Mouse (Mus musculus) bone marrow, adult 2 months (tissue): ENCODE data around the gene Mycbp2. TPM values are rescaled to one million over a fixed set of nuclear protein-coding genes. Genes with fewer than 3 reads are reported as not detected.

Experiments used
- H3K27ac ChIP-seq: fragments of 200-500 bp; 2 replicates; pipeline ENCODE4 v1.5.1; 2012; ENCODE audit warnings: low read depth, mild to moderate bottlenecking, control low read depth, inconsistent platforms, low read length; ENCODE audit not compliant: control insufficient read depth, poor library complexity, insufficient read depth
- H3K4me1 ChIP-seq: fragments of 200-500 bp; 2 replicates; pipeline ENCODE4 v1.6.1; 2011; ENCODE audit warnings: low read length; ENCODE audit not compliant: control insufficient read depth, insufficient read depth
- H3K4me3 ChIP-seq: fragments of 200-500 bp; replicated peaks from 2 replicates; pipeline ENCODE3; 2011; ENCODE audit warnings: mild to moderate bottlenecking, low read depth, low read length, control low read depth; ENCODE audit not compliant: control insufficient read depth
- CTCF ChIP-seq: fragments of 200-500 bp; IDR thresholded peaks from 2 replicates; pipeline ENCODE4 v1.5.1; 2011; ENCODE audit warnings: low read length, control low read depth; ENCODE audit not compliant: control insufficient read depth, insufficient read depth
- POLR2A ChIP-seq: fragments of 200-500 bp; IDR thresholded peaks from 2 replicates; pipeline ENCODE4 v1.6.1; 2011; ENCODE audit warnings: low read depth, mild to moderate bottlenecking, control low read depth, low read length, borderline replicate concordance; ENCODE audit not compliant: control insufficient read depth
- WGBS: fragments of 180-500 bp; shearing (Covaris S2); methylation state at CpG from one replicate; pipeline ENCODE4 v1.1.7; 2018; 5-methylcytosine and 5-hydroxymethylcytosine counted together
- polyA plus RNA-seq: library from polyadenylated mRNA; stranded (reverse); fragments of >200 nt; gene quantifications from 2 replicates; pipeline ENCODE4 v1.2.4, GENCODE M21; 2011; ENCODE audit warnings: low replicate concordance; ENCODE audit not compliant: missing spikeins, insufficient read depth, insufficient read length

The Mycbp2 gene
- polyA plus RNA-seq, 1 experiment: 16.5 TPM

DNA sequence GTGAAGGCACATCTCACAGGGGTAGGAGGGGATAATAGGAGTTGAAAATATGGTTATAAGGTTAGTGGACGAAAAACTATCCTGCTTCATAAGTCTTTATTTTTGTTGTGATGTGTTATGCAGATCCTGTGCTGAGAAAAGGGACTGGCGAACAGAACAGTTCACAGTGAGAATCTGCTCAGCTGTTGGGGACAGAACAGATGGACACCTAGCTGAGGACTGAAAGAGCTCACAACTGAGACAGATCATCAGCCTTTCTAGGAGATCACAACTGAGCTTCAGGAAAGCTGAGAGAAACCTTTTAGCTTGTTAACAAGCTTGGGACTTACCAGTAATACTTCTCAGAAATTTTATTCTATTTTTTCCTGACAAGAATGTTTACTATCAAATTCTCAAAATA lies 92.3 kb downstream of the Mycbp2 start:
- TF ChIP-seq POLR2A (no peak), CTCF (no peak)
- 86% methylated on average over 2 of the region's 2 CpGs for WGBS
- no peaks in the 10 kb centered on the region for H3K4me1 ChIP-seq

DNA sequence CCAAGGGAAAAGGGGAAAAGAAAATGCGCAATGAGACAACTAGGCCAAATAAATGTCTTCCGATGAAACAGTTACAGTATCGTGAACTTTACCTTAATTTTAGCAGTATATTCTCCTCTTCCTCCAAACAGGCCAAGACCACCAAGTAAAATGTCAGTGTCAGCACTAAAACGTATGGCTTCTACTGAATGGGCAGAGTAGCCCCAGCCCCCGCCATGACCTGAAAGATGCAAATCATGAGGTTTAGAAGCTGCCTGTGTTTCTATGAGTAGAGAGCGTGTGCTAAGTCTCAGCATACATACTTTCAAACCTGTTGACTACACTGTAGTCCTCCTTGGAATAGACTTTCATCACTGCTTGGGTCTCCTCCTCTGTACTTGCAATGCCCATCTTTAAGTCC lies 104.6 kb downstream of the Mycbp2 start:
- Histone ChIP-seq H3K4me3 (no peak overlapping the region), H3K27ac (no peak overlapping the region), H3K4me1 (no peaks in the 10 kb centered on the region)
- 89% methylated on average over 6 of the region's 6 CpGs for WGBS
- TF ChIP-seq POLR2A (no peak), CTCF (no peak)

More for the DNA sequence above, 92.3 kb downstream of the Mycbp2 start:
- no peak overlapping the region for H3K4me3 ChIP-seq
- H3K27ac ChIP-seq: no peak overlapping the region

DNA sequence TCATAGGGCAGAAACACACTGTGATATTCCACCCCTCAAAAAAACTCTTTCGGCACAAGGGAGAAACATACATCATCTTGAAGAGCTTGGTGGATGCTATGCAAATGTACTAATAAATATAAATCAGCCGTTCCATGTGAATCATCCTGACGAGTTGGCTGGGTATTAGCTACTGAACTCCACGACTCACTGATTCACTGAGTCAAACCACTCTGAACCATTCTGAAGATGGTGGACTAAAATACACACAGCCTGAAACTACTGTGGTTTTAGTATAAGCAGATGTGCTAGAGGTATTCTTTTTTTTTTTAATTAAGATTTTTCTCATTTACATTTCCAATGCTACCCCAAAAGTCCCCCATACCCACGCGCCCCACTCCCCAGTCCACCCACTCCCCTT lies 111.8 kb downstream of the Mycbp2 start:
- TF ChIP-seq POLR2A (no peak), CTCF (no peak)
- no peak overlapping the region for H3K27ac ChIP-seq
- no peak overlapping the region for H3K4me3 ChIP-seq
- WGBS: 86% methylated on average over 6 of the region's 6 CpGs
- H3K4me1 ChIP-seq: no peaks in the 10 kb centered on the region

DNA sequence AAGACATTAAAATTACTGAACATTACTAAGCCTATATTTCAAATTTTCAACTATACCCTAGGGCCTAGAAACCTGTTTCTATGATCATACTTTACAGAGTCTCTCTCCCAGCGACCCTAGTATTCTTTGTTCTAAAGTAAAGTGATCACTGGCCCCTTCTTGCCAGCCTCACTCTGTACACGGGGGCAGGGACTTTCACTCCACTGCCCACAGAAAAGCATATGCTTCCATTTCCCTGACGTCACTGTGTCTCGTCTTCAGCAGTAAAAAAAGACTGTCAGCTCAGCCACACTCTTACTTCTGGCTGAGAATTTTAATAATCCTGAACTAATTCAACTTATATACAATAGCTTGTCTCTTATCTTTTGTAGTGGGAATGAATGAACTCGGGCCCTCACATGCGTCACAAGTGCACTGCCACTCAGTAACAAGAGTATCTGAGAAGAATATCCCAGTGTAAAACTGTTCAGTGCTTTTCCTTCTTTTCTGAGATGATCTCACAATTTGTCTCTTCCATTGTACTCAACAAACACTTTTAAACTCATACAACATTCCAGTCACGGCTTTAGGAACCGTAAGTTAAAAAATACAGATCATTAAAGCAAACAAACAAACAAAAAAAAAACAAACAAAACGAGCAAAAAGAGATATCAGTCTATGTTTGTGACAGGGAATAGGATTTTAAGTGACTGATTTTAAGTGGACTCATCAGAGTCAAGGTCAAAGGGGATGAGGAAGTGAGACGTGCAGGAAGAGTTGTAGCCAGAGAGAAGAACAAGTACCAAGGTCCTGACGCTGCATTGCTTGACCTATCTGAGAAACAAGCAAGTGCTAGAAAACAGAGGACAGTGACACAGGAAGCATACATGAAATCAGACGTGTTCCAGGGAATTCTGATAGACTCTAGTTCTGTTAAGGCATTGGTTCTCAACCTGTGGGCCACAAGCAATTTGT lies 112.7 kb downstream of the Mycbp2 start:
- H3K27ac ChIP-seq: no peak overlapping the region
- no peaks in the 10 kb centered on the region for H3K4me1 ChIP-seq
- WGBS: 83% methylated on average over 12 of the region's 12 CpGs
- TF ChIP-seq CTCF (no peak), POLR2A (no peak)
- no peak overlapping the region for H3K4me3 ChIP-seq

DNA sequence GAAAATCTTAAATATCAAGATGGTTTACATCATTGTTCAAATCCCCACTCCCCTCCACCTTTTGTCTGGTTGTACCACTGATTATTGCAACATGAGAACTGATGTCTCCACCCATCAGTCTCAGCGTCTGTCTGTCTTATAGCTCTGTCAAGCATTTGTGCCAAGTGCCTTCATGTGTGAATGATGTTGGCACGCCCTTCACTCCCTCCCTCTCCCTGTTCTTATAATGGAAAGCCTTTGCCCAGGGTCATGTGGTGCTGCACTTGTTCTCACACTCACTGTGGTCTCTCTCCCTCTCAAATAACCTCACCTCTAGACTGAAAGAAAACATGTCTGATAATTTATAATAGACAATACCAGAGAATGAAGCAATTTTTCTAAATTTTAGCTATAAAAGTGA lies 124.3 kb downstream of the Mycbp2 start:
- WGBS: 66% methylated on average over 2 of the region's 2 CpGs
- TF ChIP-seq CTCF: no peak
- TF ChIP-seq POLR2A: no peak
- Histone ChIP-seq H3K27ac (no peak overlapping the region), H3K4me3 (no peak overlapping the region), H3K4me1 (no peaks in the 10 kb centered on the region)

DNA sequence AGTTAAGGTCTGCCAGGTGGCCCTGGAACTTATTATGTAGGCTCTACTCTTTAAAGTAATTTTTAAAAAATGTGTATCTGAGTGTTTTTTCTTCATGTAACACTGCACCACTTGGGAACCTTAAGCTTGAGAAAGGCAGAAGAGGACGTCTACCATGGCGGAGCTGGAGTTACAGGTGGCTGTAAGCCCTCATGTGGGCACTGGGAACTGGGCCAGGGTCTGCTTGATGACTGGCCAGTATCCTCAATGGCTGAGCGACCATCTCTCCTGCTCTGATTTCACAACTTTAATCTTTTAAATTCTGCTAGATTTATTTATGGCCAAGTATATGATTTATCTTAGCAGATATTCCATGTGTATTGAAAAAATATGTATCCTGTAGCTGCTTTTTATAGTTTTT lies 124.9 kb downstream of the Mycbp2 start:
- 80% methylated on average over 3 of the region's 3 CpGs for whole genome bisulfite sequencing
- no peak for TF ChIP-seq POLR2A
- TF ChIP-seq CTCF: no peak
- Histone ChIP-seq H3K27ac (no peak overlapping the region), H3K4me1 (no peaks in the 10 kb centered on the region), H3K4me3 (no peak overlapping the region)

DNA sequence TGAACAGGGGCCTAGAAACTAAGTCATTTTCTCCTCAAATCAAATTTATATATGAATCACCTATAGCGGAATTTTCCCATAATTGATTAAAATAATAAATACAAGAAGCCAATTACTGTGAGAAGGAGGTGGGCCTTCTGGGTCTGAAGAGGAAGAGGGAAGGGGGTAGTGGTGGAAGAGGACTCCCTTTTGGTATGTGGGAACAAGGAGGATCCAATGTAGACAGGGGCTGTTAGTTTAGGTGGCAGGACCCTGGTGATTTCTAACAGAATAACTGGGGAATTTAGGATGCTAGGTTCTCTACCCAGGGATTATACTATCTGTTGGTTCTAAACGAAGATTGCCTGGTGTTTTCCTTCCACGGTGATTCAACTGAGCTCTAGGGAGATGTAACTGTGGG lies 130.3 kb downstream of the Mycbp2 start:
- no peaks in the 10 kb centered on the region for H3K4me1 ChIP-seq
- no peak for TF ChIP-seq CTCF
- TF ChIP-seq POLR2A: no peak
- WGBS: 82% methylated on average over 3 of the region's 3 CpGs
- no peak overlapping the region for H3K27ac ChIP-seq
- no peak overlapping the region for H3K4me3 ChIP-seq

DNA sequence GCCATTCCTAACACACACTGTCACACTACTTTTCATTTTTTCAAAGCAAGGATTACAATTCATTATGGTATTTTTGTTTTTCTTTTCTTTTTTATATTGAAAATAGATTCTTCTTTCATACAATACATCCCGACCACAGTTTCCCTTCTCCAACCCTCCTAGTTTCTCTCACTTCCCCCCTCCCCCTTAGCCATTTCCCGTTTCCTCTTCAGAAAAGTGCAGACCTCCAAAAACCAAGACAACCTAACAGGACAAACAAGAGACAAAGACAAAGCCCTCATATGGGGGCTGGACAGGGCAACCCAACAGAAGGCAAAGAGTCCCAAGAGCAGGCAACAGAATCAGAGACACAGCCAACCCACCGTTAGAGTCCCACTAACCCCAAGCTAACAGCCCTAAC lies 160.0 kb downstream of the Mycbp2 start:
- H3K4me3 ChIP-seq: no peak overlapping the region
- no peak overlapping the region for H3K27ac ChIP-seq
- no peak for TF ChIP-seq POLR2A
- no peak for TF ChIP-seq CTCF
- no peaks in the 10 kb centered on the region for H3K4me1 ChIP-seq
- WGBS: 64% methylated on average over 3 of the region's 3 CpGs
